Mouse (Mus musculus): ENCODE data around the gene Mrps35.

DNA sequence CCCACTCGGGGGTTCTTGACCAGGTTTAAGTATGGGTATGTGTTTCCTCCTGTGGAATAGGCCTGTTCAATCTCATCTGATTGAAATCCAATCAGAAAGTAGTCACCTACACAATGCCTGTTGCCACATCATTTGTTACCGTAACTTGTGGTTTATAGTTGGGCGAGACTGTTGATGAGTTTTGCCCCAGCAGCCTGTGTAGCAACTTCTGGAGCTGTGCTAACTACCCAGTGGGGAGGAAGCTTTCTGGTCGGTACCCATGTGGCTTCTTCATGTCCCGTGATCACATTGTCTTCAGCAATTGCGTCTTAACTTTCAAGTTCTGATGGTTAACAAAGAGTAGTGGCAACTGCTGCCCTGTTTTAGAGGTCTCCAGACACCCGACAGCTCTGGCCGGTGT is 9.1 kb downstream of the Mrps35 start:
- TF ChIP-seq CTCF (IDR thresholded peaks at IDR 0.05; ENCODE audit: borderline replicate concordance, insufficient read depth, low read length) (no peak), POLR2A (IDR thresholded peaks at IDR 0.05; ENCODE audit: low read depth, low read length) (no peak)

Measured in embryonic fibroblast, embryonic 13.5 days (primary cell).